Mouse (Mus musculus) heart, embryonic 12.5 days (tissue): ENCODE measurements around the gene Plcg2. TPM values are rescaled to one million over a fixed set of nuclear protein-coding genes. Genes with fewer than 3 reads are reported as not detected.

ENCODE experiments used
- ATAC-seq: fragments of 200-750 bp; cut with Nextera tagmentation; 2 replicates; pipeline ENCODE4 v1.8.0; 2017; ENCODE audit warnings: moderate TSS enrichment, moderate library complexity; ENCODE audit not compliant: insufficient number of reproducible peaks, low FRiP score
- H3K27ac ChIP-seq: fragments of 300-500 bp; sonication (generic); 2 replicates; pipeline ENCODE4 v1.5.1; 2016; ENCODE audit warnings: mild to moderate bottlenecking, moderate library complexity; ENCODE audit not compliant: poor library complexity, severe bottlenecking
- H3K27me3 ChIP-seq: fragments of 300-500 bp; sonication (generic); replicated peaks from 2 replicates; pipeline ENCODE4 v1.6.1; 2016; ENCODE audit warnings: mild to moderate bottlenecking, moderate library complexity
- H3K36me3 ChIP-seq: fragments of 300-500 bp; sonication (generic); 2 replicates; pipeline ENCODE4 v1.6.1; 2016; ENCODE audit warnings: mild to moderate bottlenecking, moderate library complexity
- H3K4me1 ChIP-seq: fragments of 300-500 bp; sonication (generic); replicated peaks from 2 replicates; pipeline ENCODE4 v1.6.1; 2016; ENCODE audit warnings: mild to moderate bottlenecking
- H3K4me2 ChIP-seq: fragments of 300-500 bp; sonication (generic); 2 replicates; pipeline ENCODE4 v1.6.1; 2016; ENCODE audit warnings: mild to moderate bottlenecking, moderate library complexity
- H3K4me3 ChIP-seq: fragments of 300-500 bp; sonication (generic); 2 replicates; pipeline ENCODE4 v1.5.1; 2016; ENCODE audit warnings: mild to moderate bottlenecking
- H3K9ac ChIP-seq: fragments of 300-500 bp; sonication (generic); 2 replicates; pipeline ENCODE4 v1.6.1; 2016; ENCODE audit warnings: mild to moderate bottlenecking, moderate library complexity
- H3K9me3 ChIP-seq: fragments of 300-500 bp; sonication (generic); replicated peaks from 2 replicates; pipeline ENCODE4 v1.6.1; 2016; ENCODE audit warnings: mild to moderate bottlenecking, moderate library complexity
- WGBS: fragments of 180-500 bp; shearing (Covaris S2); methylation state at CpG from one replicate; pipeline ENCODE4 v1.1.7; 2016; 5-methylcytosine and 5-hydroxymethylcytosine counted together
- polyA plus RNA-seq: library from polyadenylated mRNA; unstranded; fragments of >200 nt; fragmentation: Nextera tagmentation; extraction: Ambion mirVana; gene quantifications from 2 replicates; pipeline ENCODE4 v1.2.1, GENCODE M21; 2016

The Plcg2 gene
- polyA plus RNA-seq, 1 experiment from 2014 or later = 9.2 TPM

GRCm38 (mm10) chr8:117484731-117485130, 13.4 kb upstream of the Plcg2 start:
- Histone ChIP-seq H3K4me2 (no peak overlapping the region), H3K27me3 (no peaks in the 10 kb centered on the region), H3K4me1 (no peaks in the 10 kb centered on the region), H3K4me3 (no peak overlapping the region), H3K36me3 (no peaks in the 10 kb centered on the region), H3K27ac (no peak overlapping the region), H3K9ac (no peak overlapping the region), H3K9me3 (peaks cover 5% of the 10 kb centered on the region)
- 79% methylated on average over 8 of the region's 8 CpGs for WGBS
- no peak for ATAC-seq

DNA sequence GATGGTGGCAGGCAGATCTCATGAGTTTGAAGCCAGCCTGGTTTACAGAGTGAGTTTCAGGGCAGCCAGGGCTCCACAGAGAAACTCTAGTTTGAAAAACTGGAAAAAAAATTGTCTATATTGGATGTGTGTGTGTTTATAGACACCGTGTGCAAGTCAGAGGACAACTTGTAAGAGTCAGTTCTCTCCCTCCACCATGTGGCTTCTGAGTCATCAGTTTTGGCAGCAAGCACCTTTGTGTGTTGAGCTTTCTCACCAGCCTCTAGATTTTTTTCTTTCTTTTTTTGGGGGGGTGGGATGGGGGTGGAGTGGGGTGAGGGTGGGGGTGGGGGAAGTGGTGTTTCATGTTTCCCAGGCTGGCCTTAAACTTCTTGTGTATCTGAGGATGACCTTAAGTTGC, 12.8 kb upstream of the Plcg2 start:
- Histone ChIP-seq H3K4me3 (no peak overlapping the region), H3K27me3 (no peaks in the 10 kb centered on the region), H3K27ac (no peak overlapping the region), H3K36me3 (no peaks in the 10 kb centered on the region), H3K9ac (no peak overlapping the region), H3K4me2 (no peak overlapping the region), H3K9me3 (no peaks in the 10 kb centered on the region), H3K4me1 (no peaks in the 10 kb centered on the region)
- no peak for ATAC-seq
- WGBS = 73% methylated on average over 1 of the region's 1 CpGs

GRCm38 (mm10) chr8:117488246-117489005, 9.7 kb upstream of the Plcg2 start:
- no peak for ATAC-seq
- Histone ChIP-seq H3K9ac (no peak overlapping the region), H3K9me3 (no peaks in the 10 kb centered on the region)

GRCm38 (mm10) chr8:117493543-117493942, 4.5 kb upstream of the Plcg2 start:
- Histone ChIP-seq H3K9ac (no peak overlapping the region), H3K4me2 (peak overlapping the region; percentile 14; the same call in 1 of the 2 replicates), H3K4me1 (0 out of 2 replicates have a peak, but pooled peaks cover 8% of the 10 kb centered on the region), H3K27ac (no peak overlapping the region), H3K4me3 (no peak overlapping the region), H3K27me3 (peaks cover 12% of the 10 kb centered on the region), H3K36me3 (no peaks in the 10 kb centered on the region), H3K9me3 (no peaks in the 10 kb centered on the region)
- ATAC-seq = no peak
- WGBS = 18% methylated on average over 9 of the region's 9 CpGs

More at GRCm38 (mm10) chr8:117488246-117489005, 9.7 kb upstream of the Plcg2 start:
- no peak overlapping the region for H3K4me3 ChIP-seq
- 78% methylated on average over 10 of the region's 10 CpGs for WGBS
- H3K4me2 ChIP-seq = no peak overlapping the region
- no peak overlapping the region for H3K27ac ChIP-seq
- 0 out of 2 replicates have a peak, but pooled peaks cover 2% of the 10 kb centered on the region for H3K27me3 ChIP-seq
- 0 out of 2 replicates have a peak, but pooled peaks cover 3% of the 10 kb centered on the region for H3K4me1 ChIP-seq
- no peaks in the 10 kb centered on the region for H3K36me3 ChIP-seq

- WGBS = 59% methylated on average over 2 of the region's 2 CpGs
- H3K9ac ChIP-seq = no peak overlapping the region
- H3K4me1 ChIP-seq = 0 out of 2 replicates have a peak, but pooled peaks cover 16% of the 10 kb centered on the region
- peaks cover 21% of the 10 kb centered on the region for H3K27me3 ChIP-seq
- no peak overlapping the region for H3K4me3 ChIP-seq
- no peak for ATAC-seq
- H3K9me3 ChIP-seq = no peaks in the 10 kb centered on the region
- H3K27ac ChIP-seq = no peak overlapping the region
- H3K4me2 ChIP-seq = no peak overlapping the region
- no peaks in the 10 kb centered on the region for H3K36me3 ChIP-seq
Measured at GRCm38 (mm10) chr8:117494874-117495273, 3.2 kb upstream of the Plcg2 start.

- no peaks in the 10 kb centered on the region for H3K9me3 ChIP-seq
- peaks cover 25% of the 10 kb centered on the region for H3K4me1 ChIP-seq
- WGBS = 18% methylated on average over 20 of the region's 20 CpGs
- H3K9ac ChIP-seq = peak overlapping the region; percentile 79
- no peak overlapping the region for H3K27ac ChIP-seq
- ATAC-seq = no peak
- peak overlapping the region; percentile 95 for H3K4me2 ChIP-seq
- peak overlapping the region; percentile 62 for H3K4me3 ChIP-seq
- H3K27me3 ChIP-seq = peaks cover 18% of the 10 kb centered on the region
- H3K36me3 ChIP-seq = no peaks in the 10 kb centered on the region
Measured at GRCm38 (mm10) chr8:117498915-117499540, 937 bp downstream of the Plcg2 start.

GRCm38 (mm10) chr8:117500232-117500823, 2.2 kb downstream of the Plcg2 start:
- H3K36me3 ChIP-seq = no peaks in the 10 kb centered on the region
- no peak for ATAC-seq
- 75% methylated on average over 5 of the region's 5 CpGs for WGBS
- no peak overlapping the region for H3K27ac ChIP-seq
- no peaks in the 10 kb centered on the region for H3K9me3 ChIP-seq
- H3K9ac ChIP-seq = no peak overlapping the region
- no peak overlapping the region for H3K4me2 ChIP-seq
- H3K27me3 ChIP-seq = peaks cover 18% of the 10 kb centered on the region
- H3K4me3 ChIP-seq = no peak overlapping the region
- peaks cover 25% of the 10 kb centered on the region for H3K4me1 ChIP-seq

DNA sequence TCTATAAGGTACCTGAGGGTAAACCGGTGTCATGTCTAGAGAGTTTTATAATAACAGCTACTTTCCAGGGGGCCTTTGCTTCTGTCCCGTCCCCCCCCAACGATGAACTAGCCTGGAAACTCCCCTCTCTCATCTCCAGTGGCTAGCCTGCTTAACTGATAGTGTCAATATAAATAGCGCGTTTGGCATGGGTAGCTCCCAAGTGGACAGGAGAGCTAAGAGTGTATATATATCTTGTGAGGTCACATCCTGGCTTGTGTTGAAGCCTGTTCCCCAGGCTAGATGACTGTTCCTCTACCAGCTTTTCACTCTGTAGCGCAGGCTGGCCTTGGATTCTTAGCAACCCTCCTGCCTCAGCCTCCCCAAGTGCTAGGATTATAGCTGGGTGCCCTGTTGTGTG, 3.2 kb downstream of the Plcg2 start:
- H3K4me1 ChIP-seq = peaks cover 25% of the 10 kb centered on the region
- H3K4me2 ChIP-seq = no peak overlapping the region
- ATAC-seq = no peak
- H3K27ac ChIP-seq = no peak overlapping the region
- no peak overlapping the region for H3K9ac ChIP-seq
- H3K4me3 ChIP-seq = no peak overlapping the region
- no peaks in the 10 kb centered on the region for H3K9me3 ChIP-seq
- no peaks in the 10 kb centered on the region for H3K36me3 ChIP-seq
- H3K27me3 ChIP-seq = peaks cover 18% of the 10 kb centered on the region
- WGBS = 62% methylated on average over 6 of the region's 6 CpGs

- no peaks in the 10 kb centered on the region for H3K9me3 ChIP-seq
- 67% methylated on average over 13 of the region's 13 CpGs for WGBS
- H3K9ac ChIP-seq = no peak overlapping the region
Measured at GRCm38 (mm10) chr8:117503405-117504069, 5.4 kb downstream of the Plcg2 start.

GRCm38 (mm10) chr8:117507703-117508102, 9.6 kb downstream of the Plcg2 start:
- H3K4me3 ChIP-seq = no peak overlapping the region
- no peak overlapping the region for H3K4me2 ChIP-seq
- H3K9me3 ChIP-seq = peaks cover 9% of the 10 kb centered on the region
- no peak overlapping the region for H3K9ac ChIP-seq
- 79% methylated on average over 8 of the region's 8 CpGs for WGBS
- no peak for ATAC-seq
- H3K27me3 ChIP-seq = no peaks in the 10 kb centered on the region
- H3K27ac ChIP-seq = no peak overlapping the region
- no peaks in the 10 kb centered on the region for H3K36me3 ChIP-seq
- H3K4me1 ChIP-seq = no peaks in the 10 kb centered on the region

More at GRCm38 (mm10) chr8:117503405-117504069, 5.4 kb downstream of the Plcg2 start:
- H3K4me2 ChIP-seq = no peak overlapping the region
- no peak for ATAC-seq
- 0 out of 2 replicates have a peak, but pooled peaks cover 9% of the 10 kb centered on the region for H3K27me3 ChIP-seq
- peaks cover 21% of the 10 kb centered on the region for H3K4me1 ChIP-seq
- H3K27ac ChIP-seq = no peak overlapping the region
- no peak overlapping the region for H3K4me3 ChIP-seq
- no peaks in the 10 kb centered on the region for H3K36me3 ChIP-seq
